Mouse (Mus musculus) embryonic facial prominence, embryonic 15.5 days (tissue): Measurements from ENCODE around the gene Ehbp1. TPM values are rescaled to one million over a fixed set of nuclear protein-coding genes. Genes with fewer than 3 reads are reported as not detected.

Experiments
- ATAC-seq: fragments of 200-750 bp; cut with Nextera tagmentation; 2 replicates; pipeline ENCODE4 v1.8.0; 2017; ENCODE audit warnings: low read depth, moderate TSS enrichment; ENCODE audit not compliant: insufficient number of reproducible peaks, low FRiP score, low TSS enrichment
- H3K27ac ChIP-seq: fragments of 300-500 bp; sonication (generic); replicated peaks from 2 replicates; pipeline ENCODE4 v1.5.1; 2015; ENCODE audit warnings: mild to moderate bottlenecking, inconsistent platforms
- H3K27me3 ChIP-seq: fragments of 300-500 bp; sonication (generic); 2 replicates; pipeline ENCODE4 v1.6.1; 2015; ENCODE audit warnings: inconsistent platforms
- H3K36me3 ChIP-seq: fragments of 300-500 bp; sonication (generic); 2 replicates; pipeline ENCODE4 v1.6.1; 2015; ENCODE audit warnings: mild to moderate bottlenecking, inconsistent platforms
- H3K4me1 ChIP-seq: fragments of 300-500 bp; sonication (generic); 2 replicates; pipeline ENCODE4 v1.6.1; 2015; ENCODE audit warnings: inconsistent platforms
- H3K4me2 ChIP-seq: fragments of 300-500 bp; sonication (generic); replicated peaks from 2 replicates; pipeline ENCODE4 v1.6.1; 2015; ENCODE audit warnings: mild to moderate bottlenecking, inconsistent platforms
- H3K4me3 ChIP-seq: fragments of 300-500 bp; sonication (generic); replicated peaks from 2 replicates; pipeline ENCODE4 v1.5.1; 2015; ENCODE audit warnings: mild to moderate bottlenecking, inconsistent platforms
- H3K9ac ChIP-seq: fragments of 300-500 bp; sonication (generic); 2 replicates; pipeline ENCODE4 v1.6.1; 2015; ENCODE audit warnings: inconsistent platforms
- H3K9me3 ChIP-seq: fragments of 300-500 bp; sonication (generic); replicated peaks from 2 replicates; pipeline ENCODE4 v1.6.1; 2016; ENCODE audit warnings: inconsistent platforms
- WGBS: fragments of 180-500 bp; shearing (Covaris S2); methylation state at CpG from one replicate; pipeline ENCODE4 v1.1.7; 2015; 5-methylcytosine and 5-hydroxymethylcytosine counted together
- polyA plus RNA-seq: library from polyadenylated mRNA; unstranded; fragments of >200 nt; fragmentation: Nextera tagmentation; extraction: Ambion mirVana; gene quantifications from 2 replicates; pipeline ENCODE4 v1.2.1, GENCODE M21; 2015

Gene Ehbp1
- polyA plus RNA-seq, 1 experiment from 2014 or later = 14.2 TPM

GRCm38 (mm10) chr11:22194607-22195006 is 147.5 kb downstream of the Ehbp1 start:
- Histone ChIP-seq H3K27me3 (no peaks in the 10 kb centered on the region), H3K27ac (no peak overlapping the region), H3K9ac (no peak overlapping the region), H3K9me3 (no peaks in the 10 kb centered on the region), H3K4me1 (peaks cover 5% of the 10 kb centered on the region; the same call in 1 of the 2 replicates), H3K36me3 (no peaks in the 10 kb centered on the region), H3K4me2 (no peak overlapping the region), H3K4me3 (no peak overlapping the region)
- 67% methylated on average over 3 of the region's 3 CpGs for WGBS
- no peak for ATAC-seq

GRCm38 (mm10) chr11:22190576-22190975 is 151.5 kb downstream of the Ehbp1 start:
- Histone ChIP-seq H3K9me3 (no peaks in the 10 kb centered on the region), H3K4me3 (no peak overlapping the region), H3K4me1 (no peaks in the 10 kb centered on the region), H3K27ac (no peak overlapping the region), H3K27me3 (no peaks in the 10 kb centered on the region), H3K9ac (no peak overlapping the region), H3K36me3 (no peaks in the 10 kb centered on the region), H3K4me2 (no peak overlapping the region)
- WGBS = 54% methylated on average over 3 of the region's 3 CpGs
- ATAC-seq = no peak

GRCm38 (mm10) chr11:22189970-22190369 is 152.1 kb downstream of the Ehbp1 start:
- Histone ChIP-seq H3K9me3 (no peaks in the 10 kb centered on the region), H3K36me3 (no peaks in the 10 kb centered on the region), H3K4me2 (no peak overlapping the region), H3K4me3 (no peak overlapping the region), H3K27ac (no peak overlapping the region), H3K4me1 (no peaks in the 10 kb centered on the region), H3K9ac (no peak overlapping the region), H3K27me3 (no peaks in the 10 kb centered on the region)
- WGBS = 69% methylated on average over 3 of the region's 3 CpGs
- ATAC-seq = no peak

GRCm38 (mm10) chr11:22181530-22182501 is 160.3 kb downstream of the Ehbp1 start:
- Histone ChIP-seq H3K27me3 (no peaks in the 10 kb centered on the region), H3K27ac (no peak overlapping the region), H3K4me2 (no peak overlapping the region), H3K4me3 (no peak overlapping the region), H3K36me3 (no peaks in the 10 kb centered on the region), H3K9me3 (no peaks in the 10 kb centered on the region), H3K4me1 (no peaks in the 10 kb centered on the region), H3K9ac (no peak overlapping the region)
- ATAC-seq = no peak
- 83% methylated on average over 8 of the region's 8 CpGs for WGBS

- no peaks in the 10 kb centered on the region for H3K36me3 ChIP-seq
- no peaks in the 10 kb centered on the region for H3K27me3 ChIP-seq
- no peak overlapping the region for H3K9ac ChIP-seq
- ATAC-seq = no peak
- H3K4me1 ChIP-seq = no peaks in the 10 kb centered on the region
- no peak overlapping the region for H3K27ac ChIP-seq
- no peak overlapping the region for H3K4me3 ChIP-seq
- no peak overlapping the region for H3K4me2 ChIP-seq
- no peaks in the 10 kb centered on the region for H3K9me3 ChIP-seq
Measured at GRCm38 (mm10) chr11:22180146-22180545, 161.9 kb downstream of the Ehbp1 start.

GRCm38 (mm10) chr11:22178569-22178968 is 163.5 kb downstream of the Ehbp1 start:
- Histone ChIP-seq H3K9ac (no peak overlapping the region), H3K27ac (no peak overlapping the region), H3K9me3 (no peaks in the 10 kb centered on the region), H3K4me3 (no peak overlapping the region), H3K4me2 (no peak overlapping the region), H3K27me3 (no peaks in the 10 kb centered on the region), H3K4me1 (no peaks in the 10 kb centered on the region), H3K36me3 (no peaks in the 10 kb centered on the region)
- ATAC-seq = no peak
- WGBS = 82% methylated on average over 1 of the region's 1 CpGs

- no peak for ATAC-seq
- WGBS = 78% methylated on average over 3 of the region's 3 CpGs
- Histone ChIP-seq H3K4me3 (no peak overlapping the region), H3K4me1 (no peaks in the 10 kb centered on the region), H3K9me3 (no peaks in the 10 kb centered on the region), H3K27ac (no peak overlapping the region), H3K27me3 (no peaks in the 10 kb centered on the region), H3K36me3 (0 out of 2 replicates have a peak, but pooled peaks cover 6% of the 10 kb centered on the region), H3K4me2 (no peak overlapping the region), H3K9ac (no peak overlapping the region)
Measured at GRCm38 (mm10) chr11:22174311-22174710, 167.8 kb downstream of the Ehbp1 start.

GRCm38 (mm10) chr11:22170962-22171638 is 171.0 kb downstream of the Ehbp1 start:
- ATAC-seq = no peak
- H3K27me3 ChIP-seq = no peaks in the 10 kb centered on the region
- no peak overlapping the region for H3K27ac ChIP-seq
- H3K9me3 ChIP-seq = no peaks in the 10 kb centered on the region
- H3K4me3 ChIP-seq = no peak overlapping the region
- H3K9ac ChIP-seq = no peak overlapping the region
- WGBS = 95% methylated on average over 6 of the region's 6 CpGs
- H3K36me3 ChIP-seq = 0 out of 2 replicates have a peak, but pooled peaks cover 12% of the 10 kb centered on the region
- no peaks in the 10 kb centered on the region for H3K4me1 ChIP-seq
- H3K4me2 ChIP-seq = no peak overlapping the region

GRCm38 (mm10) chr11:22157882-22158281 is 184.2 kb downstream of the Ehbp1 start:
- WGBS = 91% methylated on average over 4 of the region's 4 CpGs
- H3K27me3 ChIP-seq = no peaks in the 10 kb centered on the region
- H3K9ac ChIP-seq = no peak overlapping the region

GRCm38 (mm10) chr11:22156182-22156581 is 185.9 kb downstream of the Ehbp1 start:
- whole genome bisulfite sequencing = 87% methylated on average over 2 of the region's 2 CpGs
- Histone ChIP-seq H3K27me3 (no peaks in the 10 kb centered on the region), H3K9ac (no peak overlapping the region), H3K4me1 (no peaks in the 10 kb centered on the region), H3K36me3 (no peaks in the 10 kb centered on the region), H3K9me3 (no peaks in the 10 kb centered on the region), H3K4me3 (no peak overlapping the region), H3K4me2 (no peak overlapping the region), H3K27ac (no peak overlapping the region)
- ATAC-seq = no peak

More at GRCm38 (mm10) chr11:22157882-22158281, 184.2 kb downstream of the Ehbp1 start:
- no peak overlapping the region for H3K4me2 ChIP-seq
- H3K9me3 ChIP-seq = no peaks in the 10 kb centered on the region
- no peak overlapping the region for H3K27ac ChIP-seq
- H3K4me3 ChIP-seq = no peak overlapping the region
- no peaks in the 10 kb centered on the region for H3K4me1 ChIP-seq
- no peak for ATAC-seq
- no peaks in the 10 kb centered on the region for H3K36me3 ChIP-seq

- no peaks in the 10 kb centered on the region for H3K27me3 ChIP-seq
- no peaks in the 10 kb centered on the region for H3K9me3 ChIP-seq
- no peak overlapping the region for H3K9ac ChIP-seq
- no peak overlapping the region for H3K27ac ChIP-seq
- no peak overlapping the region for H3K4me3 ChIP-seq
- no peaks in the 10 kb centered on the region for H3K36me3 ChIP-seq
- WGBS = 72% methylated on average over 3 of the region's 3 CpGs
- H3K4me2 ChIP-seq = no peak overlapping the region
- H3K4me1 ChIP-seq = no peaks in the 10 kb centered on the region
- no peak for ATAC-seq
Measured at GRCm38 (mm10) chr11:22155366-22156095, 186.6 kb downstream of the Ehbp1 start.
